Mouse (Mus musculus) ES-E14 (cell line): ENCODE measurements around the gene E2f6.

ENCODE experiments used
- CHD2 ChIP-seq: IDR thresholded peaks from 2 replicates; pipeline ENCODE4 v1.6.1; 2014; ENCODE audit warnings: mild to moderate bottlenecking, low read depth, low read length, inconsistent platforms
- HCFC1 ChIP-seq: IDR thresholded peaks from 2 replicates; pipeline ENCODE4 v1.6.1; 2012; ENCODE audit warnings: low read length, inconsistent platforms, borderline replicate concordance; ENCODE audit not compliant: insufficient read depth
- MAFK ChIP-seq: IDR thresholded peaks from 2 replicates; pipeline ENCODE4 v1.6.1; 2014; ENCODE audit warnings: mild to moderate bottlenecking, low read depth, low read length, inconsistent platforms; ENCODE audit not compliant: insufficient read depth
- ZC3H11A ChIP-seq: IDR thresholded peaks from 2 replicates; pipeline ENCODE4 v1.6.1; 2012; ENCODE audit warnings: low read depth, mild to moderate bottlenecking, inconsistent platforms, low read length, borderline replicate concordance
- ZNF384 ChIP-seq: IDR thresholded peaks from 2 replicates; pipeline ENCODE4 v1.6.1; 2012; ENCODE audit warnings: low read depth, low read length, inconsistent platforms

DNA sequence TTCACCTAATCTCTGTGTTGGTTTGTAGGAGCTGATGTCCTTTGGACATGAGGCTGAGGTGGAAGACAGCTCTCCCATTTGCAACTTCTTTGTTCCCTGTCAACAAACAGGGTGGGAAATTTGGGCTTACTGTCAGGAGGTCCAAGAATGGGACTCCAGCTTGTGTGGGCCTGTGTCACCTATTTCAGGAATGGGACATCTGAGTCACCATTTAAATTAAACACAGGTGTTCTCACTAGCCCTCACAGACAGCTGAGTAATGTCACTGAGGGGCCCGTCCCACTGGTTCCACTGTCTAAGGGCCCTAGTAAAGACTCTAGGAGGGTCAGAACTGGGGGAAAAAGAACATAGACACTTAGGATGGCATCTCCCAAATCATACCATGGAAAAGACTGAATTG is 61.2 kb downstream of the E2f6 start:
- TF ChIP-seq HCFC1 (no peak), ZNF384 (no peak), MAFK (no peak), CHD2 (no peak), ZC3H11A (no peak)
